Mouse (Mus musculus): ENCODE measurements around the gene Med16. TPM values are rescaled to one million over a fixed set of nuclear protein-coding genes. Genes with fewer than 3 reads are reported as not detected.

Gene Med16
- polyA plus RNA-seq, 1 experiment = 103 TPM

DNA sequence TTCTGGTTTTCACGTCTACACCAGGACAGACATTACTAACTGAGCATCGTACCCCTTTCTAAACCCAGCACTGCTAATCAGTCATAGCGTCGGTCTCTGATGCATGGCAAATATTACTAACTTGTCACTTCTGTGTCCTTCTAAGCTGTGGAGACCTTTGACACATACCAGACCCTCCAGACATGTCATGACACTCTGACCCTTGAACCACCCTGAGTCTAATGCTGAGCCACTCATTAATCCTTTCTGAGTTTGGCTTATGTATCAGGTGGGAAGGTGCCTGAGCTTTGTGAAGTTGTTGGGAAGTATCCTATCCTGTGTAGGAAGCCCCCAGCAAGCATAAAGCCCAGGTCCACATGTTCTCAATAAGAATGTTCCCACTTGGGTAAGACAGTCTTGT lies 41.1 kb upstream of the Med16 start:
- no peak for DNase-seq
- Histone ChIP-seq H3K27ac (ENCODE audit: control insufficient read depth, insufficient read depth, low read length) (no peak overlapping the region), H3K4me1 (replicated peaks; ENCODE audit: control insufficient read depth, insufficient read depth, low read length) (no peaks in the 10 kb centered on the region), H3K36me3 (ENCODE audit: control insufficient read depth, insufficient read depth, low read length) (no peaks in the 10 kb centered on the region), H3K4me3 (ENCODE audit: control insufficient read depth, insufficient read depth, low read length) (no peak overlapping the region), H3K27me3 (ENCODE audit: control insufficient read depth, insufficient read depth, low read length) (no peaks in the 10 kb centered on the region)
- WGBS = 96% methylated on average over 4 of the region's 4 CpGs
- TF ChIP-seq CTCF (IDR thresholded peaks at IDR 0.05; ENCODE audit: borderline replicate concordance, control insufficient read depth, extremely low read depth, insufficient read depth, low read length, poor library complexity) = no peak
- no peak for TF ChIP-seq POLR2A (IDR thresholded peaks at IDR 0.05; ENCODE audit: control insufficient read depth, extremely low read depth, insufficient read depth, low read length, poor library complexity)

DNA sequence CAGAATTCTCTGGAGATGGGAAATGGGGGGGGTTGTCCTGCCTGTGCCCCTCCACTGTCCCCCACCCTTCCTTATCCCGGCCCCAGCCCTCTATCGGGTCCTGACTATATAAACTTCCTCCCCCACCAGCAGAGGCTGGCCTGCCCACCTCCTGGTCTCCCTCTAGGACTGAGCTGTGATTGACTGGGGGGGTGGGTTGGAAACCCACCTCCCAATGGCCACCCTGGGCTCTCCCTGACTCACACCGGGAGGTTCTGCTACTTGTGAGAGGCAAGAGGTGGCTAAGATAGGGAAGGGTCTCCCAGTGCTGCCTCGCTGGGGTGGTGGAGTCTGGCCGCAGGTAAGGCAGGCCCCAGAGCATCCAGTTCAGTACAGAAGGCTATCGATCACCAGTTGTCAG lies 38.8 kb upstream of the Med16 start:
- no peak for DNase-seq
- 89% methylated on average over 6 of the region's 6 CpGs for WGBS
- TF ChIP-seq POLR2A (IDR thresholded peaks at IDR 0.05; ENCODE audit: control insufficient read depth, extremely low read depth, insufficient read depth, low read length, poor library complexity) (no peak), CTCF (IDR thresholded peaks at IDR 0.05; ENCODE audit: borderline replicate concordance, control insufficient read depth, extremely low read depth, insufficient read depth, low read length, poor library complexity) (no peak)
- H3K36me3 ChIP-seq (ENCODE audit: control insufficient read depth, insufficient read depth, low read length) = no peaks in the 10 kb centered on the region
- H3K4me1 ChIP-seq (replicated peaks; ENCODE audit: control insufficient read depth, insufficient read depth, low read length) = no peaks in the 10 kb centered on the region
- no peak overlapping the region for H3K27ac ChIP-seq (ENCODE audit: control insufficient read depth, insufficient read depth, low read length)
- no peaks in the 10 kb centered on the region for H3K27me3 ChIP-seq (ENCODE audit: control insufficient read depth, insufficient read depth, low read length)
- no peak overlapping the region for H3K4me3 ChIP-seq (ENCODE audit: control insufficient read depth, insufficient read depth, low read length)

DNA sequence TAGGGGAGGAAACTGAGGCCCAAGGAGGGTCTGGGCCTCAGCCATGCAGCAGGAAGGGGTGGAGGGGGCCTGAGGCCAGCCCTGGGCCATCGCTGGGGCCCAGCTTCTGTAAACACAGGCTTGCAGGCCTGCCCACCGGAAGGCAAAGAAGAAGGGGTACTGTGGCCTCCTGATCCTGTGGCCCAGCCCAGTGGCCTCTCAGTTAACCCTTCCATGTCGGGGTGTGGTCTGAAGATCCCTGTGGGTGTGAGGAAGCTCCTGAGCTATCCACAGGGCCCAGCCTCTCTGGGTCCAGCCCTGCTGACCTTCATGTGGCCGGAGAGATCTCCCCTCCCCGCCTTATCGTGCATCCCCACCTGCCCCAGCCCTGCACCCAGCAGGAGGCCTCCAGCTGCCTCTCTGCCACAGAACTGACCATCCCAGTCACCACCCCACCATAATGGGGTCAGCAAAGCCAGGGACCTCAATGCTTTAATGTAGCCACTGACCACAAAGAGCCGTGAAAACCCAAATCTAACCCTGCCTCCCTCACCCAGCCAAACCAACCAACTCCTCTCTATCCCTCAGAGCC lies 38.1 kb upstream of the Med16 start:
- TF ChIP-seq CTCF (IDR thresholded peaks at IDR 0.05; ENCODE audit: borderline replicate concordance, control insufficient read depth, extremely low read depth, insufficient read depth, low read length, poor library complexity) = no peak
- no peak for TF ChIP-seq POLR2A (IDR thresholded peaks at IDR 0.05; ENCODE audit: control insufficient read depth, extremely low read depth, insufficient read depth, low read length, poor library complexity)
- Histone ChIP-seq H3K36me3 (ENCODE audit: control insufficient read depth, insufficient read depth, low read length) (no peaks in the 10 kb centered on the region), H3K4me1 (replicated peaks; ENCODE audit: control insufficient read depth, insufficient read depth, low read length) (no peaks in the 10 kb centered on the region), H3K27ac (ENCODE audit: control insufficient read depth, insufficient read depth, low read length) (no peak overlapping the region), H3K27me3 (ENCODE audit: control insufficient read depth, insufficient read depth, low read length) (no peaks in the 10 kb centered on the region), H3K4me3 (ENCODE audit: control insufficient read depth, insufficient read depth, low read length) (no peak overlapping the region)
- WGBS = 74% methylated on average over 7 of the region's 7 CpGs
- DNase-seq = no peak

DNA sequence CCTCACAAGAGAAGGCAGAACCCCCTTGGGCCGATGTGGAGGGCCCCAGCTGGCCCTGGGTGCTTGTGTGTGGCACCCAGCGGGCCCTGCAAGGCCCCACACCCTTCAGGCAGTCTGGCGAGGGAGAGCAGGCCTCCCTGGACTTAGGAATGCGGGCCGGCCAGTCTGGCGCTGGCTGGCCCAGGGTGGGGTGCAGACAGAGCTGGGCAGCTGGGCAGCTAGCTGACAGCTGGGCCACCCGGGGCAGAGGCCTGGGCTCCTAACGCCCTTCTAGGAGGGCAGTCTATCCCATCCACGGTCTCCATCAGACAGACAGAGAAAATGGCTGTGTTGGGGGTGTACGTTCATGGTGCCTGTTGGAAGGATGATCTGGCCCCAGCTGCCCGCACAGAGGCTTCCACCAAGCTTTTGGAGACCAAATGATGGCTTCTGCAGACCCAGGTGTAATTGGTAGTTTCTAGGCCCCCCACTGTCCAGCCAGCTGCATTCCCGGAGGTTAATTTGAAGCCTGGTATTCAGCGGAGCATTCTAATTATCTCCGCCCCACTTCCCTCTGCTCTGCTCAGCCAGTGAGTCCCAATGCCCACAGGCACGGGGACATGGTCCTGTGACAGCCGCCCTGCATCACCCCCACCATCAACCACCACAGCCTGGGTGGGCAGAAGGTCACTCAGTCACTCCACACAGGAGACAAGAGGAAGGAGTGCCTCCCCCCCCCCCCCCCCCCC lies 36.9 kb upstream of the Med16 start:
- DNase-seq = no peak
- Histone ChIP-seq H3K4me3 (ENCODE audit: control insufficient read depth, insufficient read depth, low read length) (no peak overlapping the region), H3K27ac (ENCODE audit: control insufficient read depth, insufficient read depth, low read length) (no peak overlapping the region), H3K36me3 (ENCODE audit: control insufficient read depth, insufficient read depth, low read length) (no peaks in the 10 kb centered on the region), H3K27me3 (ENCODE audit: control insufficient read depth, insufficient read depth, low read length) (no peaks in the 10 kb centered on the region), H3K4me1 (replicated peaks; ENCODE audit: control insufficient read depth, insufficient read depth, low read length) (0 out of 2 replicates have a peak, but pooled peaks cover under 1% of the 10 kb centered on the region)
- WGBS = 88% methylated on average over 16 of the region's 16 CpGs
- TF ChIP-seq CTCF (IDR thresholded peaks at IDR 0.05; ENCODE audit: borderline replicate concordance, control insufficient read depth, extremely low read depth, insufficient read depth, low read length, poor library complexity) (no peak), POLR2A (IDR thresholded peaks at IDR 0.05; ENCODE audit: control insufficient read depth, extremely low read depth, insufficient read depth, low read length, poor library complexity) (no peak)

DNA sequence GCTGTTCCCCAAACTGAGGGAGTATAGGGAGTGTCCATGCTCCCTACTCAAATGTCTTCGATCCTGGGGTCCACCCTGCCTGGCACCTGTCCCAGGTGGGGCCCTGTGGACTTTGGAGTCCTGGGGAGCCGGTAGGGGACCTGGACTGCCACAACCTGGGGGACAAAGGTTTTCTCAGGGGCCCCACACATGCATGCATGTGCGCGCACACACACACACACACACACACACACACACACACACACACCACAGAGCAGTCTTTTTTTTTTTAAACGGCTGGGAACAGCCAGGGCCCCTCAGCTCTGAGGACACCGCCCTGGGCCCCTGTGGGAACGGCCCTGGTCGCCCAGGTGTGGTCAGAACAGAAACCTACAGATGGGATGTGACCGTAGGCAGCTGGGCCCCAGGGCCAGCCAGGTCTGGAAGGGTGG lies 34.8 kb upstream of the Med16 start:
- Histone ChIP-seq H3K27ac (ENCODE audit: control insufficient read depth, insufficient read depth, low read length) (no peak overlapping the region), H3K27me3 (ENCODE audit: control insufficient read depth, insufficient read depth, low read length) (no peaks in the 10 kb centered on the region), H3K4me3 (ENCODE audit: control insufficient read depth, insufficient read depth, low read length) (no peak overlapping the region), H3K4me1 (replicated peaks; ENCODE audit: control insufficient read depth, insufficient read depth, low read length) (0 out of 2 replicates have a peak, but pooled peaks cover 2% of the 10 kb centered on the region), H3K36me3 (ENCODE audit: control insufficient read depth, insufficient read depth, low read length) (no peaks in the 10 kb centered on the region)
- DNase-seq = no peak
- 59% methylated on average over 7 of the region's 9 CpGs for WGBS
- TF ChIP-seq POLR2A (IDR thresholded peaks at IDR 0.05; ENCODE audit: control insufficient read depth, extremely low read depth, insufficient read depth, low read length, poor library complexity) (no peak), CTCF (IDR thresholded peaks at IDR 0.05; ENCODE audit: borderline replicate concordance, control insufficient read depth, extremely low read depth, insufficient read depth, low read length, poor library complexity) (no peak)

DNA sequence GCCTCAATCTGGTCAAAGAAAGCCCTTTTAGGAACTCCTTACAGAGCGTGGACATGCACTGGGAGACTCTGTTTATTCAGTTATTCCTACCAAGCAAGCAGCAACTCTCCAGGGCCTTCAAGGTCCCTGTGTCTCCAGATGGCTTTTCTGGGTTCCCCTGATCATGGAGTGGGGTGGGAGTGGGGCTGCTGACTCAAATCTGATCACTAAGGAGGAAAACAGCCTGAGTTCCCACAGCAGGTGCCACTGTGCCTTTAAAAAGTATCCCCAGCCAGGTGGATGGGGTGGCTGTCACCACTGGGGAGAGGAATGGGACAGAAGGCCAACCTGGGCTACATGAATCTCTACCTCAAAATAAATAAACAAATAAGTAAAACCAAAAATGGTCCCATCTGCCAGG lies 34.3 kb upstream of the Med16 start:
- H3K27me3 ChIP-seq (ENCODE audit: control insufficient read depth, insufficient read depth, low read length) = no peaks in the 10 kb centered on the region
- no peaks in the 10 kb centered on the region for H3K36me3 ChIP-seq (ENCODE audit: control insufficient read depth, insufficient read depth, low read length)
- 0 out of 2 replicates have a peak, but pooled peaks cover 2% of the 10 kb centered on the region for H3K4me1 ChIP-seq (replicated peaks; ENCODE audit: control insufficient read depth, insufficient read depth, low read length)
- no peak overlapping the region for H3K27ac ChIP-seq (ENCODE audit: control insufficient read depth, insufficient read depth, low read length)
- WGBS = 97% methylated on average over 1 of the region's 1 CpGs
- no peak for TF ChIP-seq CTCF (IDR thresholded peaks at IDR 0.05; ENCODE audit: borderline replicate concordance, control insufficient read depth, extremely low read depth, insufficient read depth, low read length, poor library complexity)
- TF ChIP-seq POLR2A (IDR thresholded peaks at IDR 0.05; ENCODE audit: control insufficient read depth, extremely low read depth, insufficient read depth, low read length, poor library complexity) = no peak
- no peak for DNase-seq
- H3K4me3 ChIP-seq (ENCODE audit: control insufficient read depth, insufficient read depth, low read length) = no peak overlapping the region

Measured in thymus, adult 2 months (tissue).